Mouse (Mus musculus): Measurements from ENCODE around the gene Vps45. TPM values are rescaled to one million over a fixed set of nuclear protein-coding genes. Genes with fewer than 3 reads are reported as not detected.
"Not testable (repeated sequence)": the region's sequence is repeated elsewhere in the genome, so short reads cannot be mapped to it uniquely, and the experiment has no call there.

Vps45 gene
- polyA plus RNA-seq, 1 experiment from 2014 or later = 24.8 TPM

DNA sequence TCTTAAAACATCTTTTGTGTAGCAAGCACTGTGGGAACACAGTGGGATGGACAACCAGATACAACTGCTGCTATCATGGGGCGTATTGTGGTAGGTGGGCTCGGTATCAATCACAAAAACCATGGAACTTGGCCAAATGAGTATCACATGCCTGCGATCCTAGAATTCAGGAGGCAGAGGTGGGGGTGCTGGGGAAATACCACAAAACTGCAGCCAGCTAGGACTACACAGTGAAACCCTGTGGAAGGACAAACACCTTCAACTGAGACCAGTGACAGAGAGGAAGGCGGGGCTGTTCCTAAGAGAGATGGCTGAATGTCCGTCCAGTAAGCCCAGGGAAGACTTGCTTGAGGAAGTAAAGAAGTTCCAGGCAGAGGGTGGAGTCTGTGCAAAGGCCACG, 3.0 kb downstream of the Vps45 start:
- Histone ChIP-seq H3K27me3 (ENCODE audit: control insufficient read depth, insufficient read depth, low read length) (no peaks in the 10 kb centered on the region), H3K27ac (ENCODE audit: low read depth, low read length) (no peak overlapping the region), H3K36me3 (ENCODE audit: control insufficient read depth, insufficient read depth, low read length) (no peaks in the 10 kb centered on the region), H3K4me3 (ENCODE audit: low read depth, low read length) (no peak overlapping the region), H3K4me2 (ENCODE audit: low read depth, low read length, severe bottlenecking) (no peak overlapping the region), H3K9ac (ENCODE audit: low read length) (no peak overlapping the region), H3K4me1 (replicated peaks; ENCODE audit: control insufficient read depth, insufficient read depth, low read length) (0 out of 2 replicates have a peak, but pooled peaks cover 5% of the 10 kb centered on the region), H3K9me3 (ENCODE audit: control insufficient read depth, low read length) (no peaks in the 10 kb centered on the region)
- no peak for DNase-seq (ENCODE audit: low spot score)
- WGBS = 90% methylated on average over 6 of the region's 6 CpGs
- no peak for ATAC-seq (replicated peaks; ENCODE audit: low FRiP score)

DNA sequence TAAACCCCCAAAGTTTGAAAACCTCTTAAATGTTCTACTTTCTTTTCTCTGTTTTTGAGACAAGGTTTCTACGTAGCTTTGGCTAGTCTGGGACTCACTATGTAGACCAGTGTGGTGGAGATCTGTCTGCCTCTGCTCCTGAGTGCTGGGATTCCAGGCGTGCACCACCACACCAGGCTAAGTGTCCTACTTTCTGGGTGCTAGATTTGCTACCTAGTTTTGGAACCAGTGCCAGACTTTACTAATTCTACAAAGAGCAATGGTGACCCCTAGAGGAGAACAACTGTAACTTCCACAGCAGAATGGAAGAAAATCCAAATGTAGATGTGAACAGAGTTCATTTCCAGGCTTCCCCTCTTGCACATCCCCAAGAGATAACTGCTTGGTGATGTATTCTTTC, 6.4 kb downstream of the Vps45 start:
- Histone ChIP-seq H3K27ac (ENCODE audit: low read depth, low read length) (no peak overlapping the region), H3K4me1 (replicated peaks; ENCODE audit: control insufficient read depth, insufficient read depth, low read length) (0 out of 2 replicates have a peak, but pooled peaks cover 2% of the 10 kb centered on the region), H3K27me3 (ENCODE audit: control insufficient read depth, insufficient read depth, low read length) (no peaks in the 10 kb centered on the region), H3K9me3 (ENCODE audit: control insufficient read depth, low read length) (no peaks in the 10 kb centered on the region), H3K4me2 (ENCODE audit: low read depth, low read length, severe bottlenecking) (no peak overlapping the region), H3K9ac (ENCODE audit: low read length) (no peak overlapping the region), H3K36me3 (ENCODE audit: control insufficient read depth, insufficient read depth, low read length) (no peaks in the 10 kb centered on the region), H3K4me3 (ENCODE audit: low read depth, low read length) (no peak overlapping the region)
- DNase-seq (ENCODE audit: low spot score) = no peak
- ATAC-seq (replicated peaks; ENCODE audit: low FRiP score) = no peak
- 57% methylated on average over 2 of the region's 2 CpGs for WGBS

DNA sequence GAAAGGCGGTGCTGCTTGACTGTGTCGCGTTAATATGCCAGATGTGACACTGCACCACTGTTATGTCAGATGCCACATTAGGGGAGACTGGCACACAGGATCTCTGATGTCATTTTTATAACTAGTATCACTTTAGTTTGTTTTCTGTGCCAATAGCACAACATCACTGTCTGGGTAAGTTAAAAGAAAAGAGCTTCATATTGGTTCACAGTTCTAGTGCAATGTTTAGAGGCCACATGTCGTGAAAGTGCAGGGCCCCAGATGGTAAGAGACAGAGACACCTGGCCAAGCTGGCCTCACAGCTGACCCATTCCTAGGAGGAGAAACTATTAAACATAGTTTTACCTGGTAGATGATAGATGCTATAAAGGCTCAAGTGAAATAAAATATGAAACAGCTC, 7.1 kb downstream of the Vps45 start:
- no peak overlapping the region for H3K4me2 ChIP-seq (ENCODE audit: low read depth, low read length, severe bottlenecking)
- ATAC-seq (replicated peaks; ENCODE audit: low FRiP score) = no peak
- no peak overlapping the region for H3K9ac ChIP-seq (ENCODE audit: low read length)
- H3K27me3 ChIP-seq (ENCODE audit: control insufficient read depth, insufficient read depth, low read length) = no peaks in the 10 kb centered on the region
- 0 out of 2 replicates have a peak, but pooled peaks cover 2% of the 10 kb centered on the region for H3K4me1 ChIP-seq (replicated peaks; ENCODE audit: control insufficient read depth, insufficient read depth, low read length)
- H3K27ac ChIP-seq (ENCODE audit: low read depth, low read length) = no peak overlapping the region
- WGBS = 69% methylated on average over 4 of the region's 4 CpGs
- no peaks in the 10 kb centered on the region; the same call in 1 of the 2 replicates for H3K36me3 ChIP-seq (ENCODE audit: control insufficient read depth, insufficient read depth, low read length)
- H3K4me3 ChIP-seq (ENCODE audit: low read depth, low read length) = no peak overlapping the region
- no peaks in the 10 kb centered on the region for H3K9me3 ChIP-seq (ENCODE audit: control insufficient read depth, low read length)
- DNase-seq (ENCODE audit: low spot score) = no peak

DNA sequence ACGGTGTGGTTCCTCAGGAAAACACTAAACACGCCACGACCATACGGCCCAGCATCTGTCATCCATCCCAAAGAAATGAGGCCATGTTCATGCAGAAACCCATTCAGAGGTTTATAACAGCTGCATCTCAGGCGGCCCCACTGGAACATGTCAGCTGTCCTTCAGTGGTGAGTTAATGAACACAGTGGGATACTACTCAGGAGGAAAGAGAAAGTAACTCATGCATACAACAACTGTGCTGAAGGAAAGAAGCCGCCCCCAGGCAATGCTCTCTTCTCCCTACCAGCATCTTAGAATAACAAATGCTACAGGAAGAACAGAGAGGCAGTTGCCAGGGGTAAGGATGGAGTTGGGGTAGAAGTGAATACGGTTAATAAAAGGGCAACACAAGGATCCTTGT, 7.5 kb downstream of the Vps45 start:
- WGBS = 68% methylated on average over 7 of the region's 7 CpGs
- DNase-seq (ENCODE audit: low spot score) = no peak
- no peaks in the 10 kb centered on the region for H3K9me3 ChIP-seq (ENCODE audit: control insufficient read depth, low read length)
- H3K4me3 ChIP-seq (ENCODE audit: low read depth, low read length) = no peak overlapping the region
- no peaks in the 10 kb centered on the region; the same call in 1 of the 2 replicates for H3K36me3 ChIP-seq (ENCODE audit: control insufficient read depth, insufficient read depth, low read length)
- no peak overlapping the region for H3K4me2 ChIP-seq (ENCODE audit: low read depth, low read length, severe bottlenecking)
- H3K4me1 ChIP-seq (replicated peaks; ENCODE audit: control insufficient read depth, insufficient read depth, low read length) = 0 out of 2 replicates have a peak, but pooled peaks cover 2% of the 10 kb centered on the region
- no peak overlapping the region for H3K9ac ChIP-seq (ENCODE audit: low read length)
- ATAC-seq (replicated peaks; ENCODE audit: low FRiP score) = no peak
- no peak overlapping the region for H3K27ac ChIP-seq (ENCODE audit: low read depth, low read length)
- no peaks in the 10 kb centered on the region for H3K27me3 ChIP-seq (ENCODE audit: control insufficient read depth, insufficient read depth, low read length)

DNA sequence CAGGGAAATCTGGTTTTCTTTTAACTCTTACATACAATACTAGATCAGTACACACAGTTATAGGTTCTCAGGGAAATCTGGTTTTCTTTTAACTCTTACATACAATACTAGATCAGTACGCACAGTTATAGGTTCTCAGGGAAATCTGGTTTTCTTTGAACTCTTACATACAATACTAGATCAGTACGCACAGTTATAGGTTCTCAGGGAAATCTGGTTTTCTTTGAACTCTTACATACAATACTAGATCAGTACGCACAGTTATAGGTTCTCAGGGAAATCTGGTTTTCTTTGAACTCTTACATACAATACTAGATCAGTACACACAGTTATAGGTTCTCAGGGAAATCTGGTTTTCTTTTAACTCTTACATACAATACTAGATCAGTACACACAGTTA, 13.7 kb downstream of the Vps45 start:
- not testable (repeated sequence) for H3K4me1 ChIP-seq (replicated peaks; ENCODE audit: control insufficient read depth, insufficient read depth, low read length); H3K36me3 ChIP-seq (ENCODE audit: control insufficient read depth, insufficient read depth, low read length); H3K27ac ChIP-seq (ENCODE audit: low read depth, low read length); H3K4me3 ChIP-seq (ENCODE audit: low read depth, low read length); H3K4me2 ChIP-seq (ENCODE audit: low read depth, low read length, severe bottlenecking); H3K9ac ChIP-seq (ENCODE audit: low read length); H3K9me3 ChIP-seq (ENCODE audit: control insufficient read depth, low read length); ATAC-seq (replicated peaks; ENCODE audit: low FRiP score); H3K27me3 ChIP-seq (ENCODE audit: control insufficient read depth, insufficient read depth, low read length); DNase-seq (ENCODE audit: low spot score)
- WGBS = 91% methylated on average over 3 of the region's 3 CpGs

DNA sequence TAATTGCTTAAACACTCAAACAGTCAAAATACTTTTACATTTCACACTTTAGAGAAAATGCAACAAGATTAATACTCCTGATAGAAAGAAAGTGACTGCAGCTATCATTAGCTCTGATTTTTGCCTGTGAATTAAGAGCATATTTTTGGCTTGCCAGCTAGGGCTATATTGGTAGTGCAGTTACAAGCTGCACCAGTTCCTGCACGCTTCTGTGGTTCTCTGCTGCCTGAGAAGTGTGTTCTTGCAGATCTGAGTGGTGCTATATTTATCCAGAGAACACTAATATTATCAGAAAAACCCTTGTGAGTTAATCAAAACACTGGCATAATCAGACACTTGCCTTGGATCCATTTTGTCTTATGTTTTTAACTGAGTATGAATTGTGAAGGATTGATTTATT, 15.2 kb downstream of the Vps45 start:
- H3K27ac ChIP-seq (ENCODE audit: low read depth, low read length) = no peak overlapping the region
- H3K36me3 ChIP-seq (ENCODE audit: control insufficient read depth, insufficient read depth, low read length) = no peaks in the 10 kb centered on the region; the same call in 1 of the 2 replicates
- no peaks in the 10 kb centered on the region for H3K27me3 ChIP-seq (ENCODE audit: control insufficient read depth, insufficient read depth, low read length)
- no peak overlapping the region for H3K4me3 ChIP-seq (ENCODE audit: low read depth, low read length)
- H3K9me3 ChIP-seq (ENCODE audit: control insufficient read depth, low read length) = no peaks in the 10 kb centered on the region
- DNase-seq (ENCODE audit: low spot score) (no peak), ATAC-seq (replicated peaks; ENCODE audit: low FRiP score) (no peak)
- H3K4me1 ChIP-seq (replicated peaks; ENCODE audit: control insufficient read depth, insufficient read depth, low read length) = no peaks in the 10 kb centered on the region
- H3K9ac ChIP-seq (ENCODE audit: low read length) = no peak overlapping the region
- WGBS = 77% methylated on average over 1 of the region's 1 CpGs
- no peak overlapping the region for H3K4me2 ChIP-seq (ENCODE audit: low read depth, low read length, severe bottlenecking)

DNA sequence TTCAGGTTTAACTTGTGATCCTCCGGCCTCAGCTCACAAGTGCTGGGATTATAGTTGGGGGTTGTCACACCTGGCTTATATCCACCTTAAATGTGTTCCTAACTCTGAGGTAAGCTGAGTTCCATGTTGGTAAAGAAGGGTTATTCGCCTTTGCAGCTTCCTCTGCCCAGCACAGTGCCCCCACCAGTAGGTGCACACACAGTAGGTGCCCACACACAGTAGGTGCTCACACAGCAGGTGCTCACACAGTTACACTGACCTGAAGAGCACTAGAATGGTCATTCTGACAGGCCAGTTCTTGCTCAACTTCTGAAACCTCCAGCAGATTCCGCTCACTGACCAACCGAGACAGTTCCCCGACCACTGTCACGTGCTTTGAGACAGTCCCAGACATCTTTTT, 17.2 kb downstream of the Vps45 start:
- Histone ChIP-seq H3K36me3 (ENCODE audit: control insufficient read depth, insufficient read depth, low read length) (no peaks in the 10 kb centered on the region; the same call in 1 of the 2 replicates), H3K4me2 (ENCODE audit: low read depth, low read length, severe bottlenecking) (no peak overlapping the region), H3K27me3 (ENCODE audit: control insufficient read depth, insufficient read depth, low read length) (no peaks in the 10 kb centered on the region), H3K4me1 (replicated peaks; ENCODE audit: control insufficient read depth, insufficient read depth, low read length) (no peaks in the 10 kb centered on the region), H3K9me3 (ENCODE audit: control insufficient read depth, low read length) (no peaks in the 10 kb centered on the region), H3K9ac (ENCODE audit: low read length) (no peak overlapping the region), H3K27ac (ENCODE audit: low read depth, low read length) (no peak overlapping the region), H3K4me3 (ENCODE audit: low read depth, low read length) (no peak overlapping the region)
- WGBS = 96% methylated on average over 6 of the region's 6 CpGs
- DNase-seq (ENCODE audit: low spot score) (no peak), ATAC-seq (replicated peaks; ENCODE audit: low FRiP score) (no peak)

DNA sequence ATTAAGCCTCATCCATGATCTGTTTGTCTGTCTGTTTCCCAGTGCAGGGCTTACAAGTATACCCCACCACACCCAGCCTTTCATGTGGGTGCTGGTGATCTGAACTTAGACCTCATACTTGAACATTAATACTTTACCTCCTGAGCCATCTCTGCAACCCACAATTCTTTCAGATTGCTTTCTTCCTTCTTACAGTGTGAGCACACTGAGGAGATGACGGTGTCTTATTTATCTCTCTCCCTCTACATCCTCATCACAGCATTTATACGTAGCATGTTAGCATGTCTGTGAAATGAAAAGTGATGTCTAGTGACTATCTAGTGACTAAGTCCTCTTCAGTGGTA, 17.6 kb downstream of the Vps45 start:
- 99% methylated on average over 2 of the region's 2 CpGs for WGBS
- H3K27me3 ChIP-seq (ENCODE audit: control insufficient read depth, insufficient read depth, low read length) = no peaks in the 10 kb centered on the region
- H3K9me3 ChIP-seq (ENCODE audit: control insufficient read depth, low read length) = no peaks in the 10 kb centered on the region
- H3K4me3 ChIP-seq (ENCODE audit: low read depth, low read length) = no peak overlapping the region
- H3K27ac ChIP-seq (ENCODE audit: low read depth, low read length) = no peak overlapping the region
- no peak overlapping the region for H3K9ac ChIP-seq (ENCODE audit: low read length)
- no peaks in the 10 kb centered on the region for H3K36me3 ChIP-seq (ENCODE audit: control insufficient read depth, insufficient read depth, low read length)
- no peak overlapping the region for H3K4me2 ChIP-seq (ENCODE audit: low read depth, low read length, severe bottlenecking)
- no peak for DNase-seq (ENCODE audit: low spot score)
- no peaks in the 10 kb centered on the region for H3K4me1 ChIP-seq (replicated peaks; ENCODE audit: control insufficient read depth, insufficient read depth, low read length)
- ATAC-seq (replicated peaks; ENCODE audit: low FRiP score) = no peak

DNA sequence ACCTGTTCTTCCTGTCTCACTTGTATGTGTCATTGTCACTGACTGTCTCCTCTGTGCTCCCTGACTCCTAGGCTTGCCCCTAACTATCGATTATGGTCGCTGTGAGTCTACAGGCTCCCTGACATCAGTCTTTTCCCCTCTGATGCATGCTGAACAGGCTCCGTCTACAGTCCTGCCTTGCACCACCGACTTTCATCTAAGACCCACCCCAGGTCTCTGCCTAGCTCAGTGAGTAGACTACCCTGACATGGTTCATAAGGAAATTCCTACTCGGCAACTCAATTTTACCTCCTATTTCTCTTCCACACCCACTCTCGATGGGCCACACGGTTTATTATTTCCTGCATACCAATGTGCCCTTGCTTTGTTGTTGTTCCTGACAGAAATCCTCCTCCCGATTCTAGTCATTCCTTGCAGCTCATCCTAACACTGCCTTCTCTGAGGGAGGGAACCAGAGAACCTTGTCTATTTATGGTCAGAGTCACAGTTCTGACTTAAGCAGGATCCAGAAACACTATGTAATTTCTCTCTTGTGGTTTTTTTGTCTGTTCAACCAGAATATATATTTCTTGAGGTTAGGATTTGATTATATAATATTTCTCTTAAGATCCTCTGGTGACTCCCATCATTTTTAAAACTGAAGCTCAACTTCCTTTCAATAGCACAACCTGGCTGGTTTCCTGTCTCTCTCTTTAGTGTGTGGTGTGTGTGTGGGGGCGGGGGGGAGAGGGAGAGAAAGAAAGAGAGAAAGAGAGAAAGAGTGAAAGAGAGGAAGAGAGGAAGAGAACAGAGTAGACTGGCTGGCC, 18.2 kb downstream of the Vps45 start:
- Histone ChIP-seq H3K4me3 (ENCODE audit: low read depth, low read length) (no peak overlapping the region), H3K9me3 (ENCODE audit: control insufficient read depth, low read length) (no peaks in the 10 kb centered on the region), H3K36me3 (ENCODE audit: control insufficient read depth, insufficient read depth, low read length) (no peaks in the 10 kb centered on the region), H3K4me1 (replicated peaks; ENCODE audit: control insufficient read depth, insufficient read depth, low read length) (no peaks in the 10 kb centered on the region), H3K27ac (ENCODE audit: low read depth, low read length) (no peak overlapping the region), H3K9ac (ENCODE audit: low read length) (no peak overlapping the region), H3K4me2 (ENCODE audit: low read depth, low read length, severe bottlenecking) (no peak overlapping the region), H3K27me3 (ENCODE audit: control insufficient read depth, insufficient read depth, low read length) (no peaks in the 10 kb centered on the region)
- WGBS = 87% methylated on average over 9 of the region's 9 CpGs
- DNase-seq (ENCODE audit: low spot score) (no peak), ATAC-seq (replicated peaks; ENCODE audit: low FRiP score) (no peak)
